Mouse (Mus musculus) cerebellum, postnatal 14 days (tissue): Measurements from ENCODE around the gene Cgnl1.
A peak's percentile ranks its signal among the peaks of the same experiment; 100 is the strongest.

Source experiments
- DNase-seq, 2 experiments: peaks; one replicate each; pipeline ENCODE4 v3.0.0; 2021; ENCODE audit warnings: mixed read lengths in 2 of 2

Cgnl1 gene

GRCm38 (mm10) chr9:71617363-71617762 is 154.0 kb downstream of the Cgnl1 start:
- peak; percentile 50 to 66 for DNase-seq

DNA sequence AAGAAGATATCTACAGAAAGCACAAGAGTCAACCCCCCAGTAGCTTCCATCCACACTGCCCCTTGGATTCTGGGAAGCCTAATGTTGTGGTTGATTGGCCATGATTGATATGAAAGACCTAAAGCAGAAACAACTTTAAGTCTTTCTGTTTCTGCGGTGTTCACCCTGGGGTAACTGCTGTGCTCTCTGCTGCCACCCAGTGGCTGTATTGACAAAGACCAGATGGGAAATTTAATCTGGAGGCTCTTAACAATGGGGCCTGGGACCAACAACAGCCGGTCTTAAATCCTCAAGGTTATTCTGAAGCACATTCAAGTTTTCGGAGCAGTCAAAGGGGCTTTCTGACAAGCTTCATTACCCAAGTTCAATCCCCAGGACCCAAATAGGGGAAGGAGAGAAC is 155.2 kb downstream of the Cgnl1 start:
- DNase-seq = peak; percentile 85 to 87

DNA sequence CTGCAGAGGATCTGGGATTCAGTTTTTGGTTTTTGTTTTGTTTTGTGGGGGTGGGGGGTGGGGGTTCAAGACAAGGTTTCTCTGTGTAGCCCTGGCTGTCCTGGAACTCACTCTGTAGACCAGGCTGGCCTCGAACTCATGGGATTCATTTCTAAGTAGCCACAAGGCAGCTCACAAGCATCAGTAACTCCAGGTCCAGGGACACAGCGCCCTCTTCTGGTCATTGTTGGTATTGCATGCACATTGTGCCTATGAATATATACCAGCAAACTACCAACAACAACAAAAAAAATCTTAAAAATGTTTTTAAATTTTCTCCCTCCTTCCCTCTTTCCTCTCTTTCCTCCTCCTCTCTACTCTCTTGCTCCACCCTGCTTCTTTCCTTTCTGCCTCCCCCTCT is 156.8 kb downstream of the Cgnl1 start:
- DNase-seq = peak; percentile 35 to 72

GRCm38 (mm10) chr9:71612981-71613380 is 158.4 kb downstream of the Cgnl1 start:
- DNase-seq = no peak

DNA sequence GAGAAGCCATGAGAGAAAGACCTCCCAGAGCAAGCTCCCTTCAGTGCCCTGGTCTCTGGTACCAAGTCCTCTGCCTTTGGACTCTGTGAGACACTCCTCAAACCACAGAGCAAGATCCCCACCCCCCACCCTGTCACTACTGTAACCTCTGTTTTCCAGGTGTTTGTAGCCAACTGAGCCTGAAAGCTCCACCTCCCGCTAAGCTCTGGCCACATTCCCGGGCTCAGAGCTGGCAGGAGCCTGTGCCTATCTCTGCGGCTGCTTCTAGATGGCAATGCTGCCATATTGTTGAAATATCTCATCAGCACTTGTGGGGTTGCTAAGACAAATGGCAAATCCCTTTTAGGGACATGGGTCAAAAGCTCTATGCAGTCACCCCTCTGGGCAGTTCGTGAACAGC is 159.5 kb downstream of the Cgnl1 start:
- no peak for DNase-seq

- DNase-seq = no peak
Observed at GRCm38 (mm10) chr9:71609010-71609409, 162.4 kb downstream of the Cgnl1 start.

DNA sequence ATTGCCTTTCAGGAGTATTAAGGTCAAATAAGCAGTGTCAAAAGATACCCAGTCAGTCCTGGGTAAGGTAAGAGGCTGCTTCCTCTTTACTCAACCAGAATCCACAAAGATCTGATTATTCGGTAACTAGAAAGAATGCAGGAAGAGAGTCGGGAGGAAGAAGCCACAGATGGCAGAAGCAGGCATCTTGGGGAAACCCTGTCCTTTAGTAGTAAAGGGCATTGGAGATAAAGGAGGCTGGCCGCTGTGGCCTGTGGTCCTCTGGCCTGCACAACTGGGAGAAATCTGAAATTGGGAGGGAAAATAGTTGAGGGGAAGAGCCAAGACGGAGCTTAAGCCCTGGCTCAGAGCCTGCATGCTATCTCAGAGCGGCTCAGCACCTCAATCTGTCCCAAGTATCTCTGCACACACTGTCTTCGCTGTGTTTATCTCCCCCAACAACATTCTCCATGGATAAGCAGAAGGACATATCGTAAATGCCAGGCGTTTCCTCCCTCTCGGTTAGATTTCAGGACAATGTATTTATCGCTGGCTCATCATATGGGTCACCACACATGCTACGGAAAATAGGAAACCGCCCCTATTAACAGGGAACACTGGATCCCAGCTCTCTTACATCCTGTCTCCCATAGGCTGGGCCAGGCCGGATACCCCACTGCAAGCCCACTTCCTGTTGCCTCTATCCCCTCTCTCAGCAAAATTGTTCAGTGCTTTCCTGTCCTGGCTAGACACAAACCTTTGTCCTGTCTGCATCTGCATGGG is 164.9 kb downstream of the Cgnl1 start:
- DNase-seq = no peak

DNA sequence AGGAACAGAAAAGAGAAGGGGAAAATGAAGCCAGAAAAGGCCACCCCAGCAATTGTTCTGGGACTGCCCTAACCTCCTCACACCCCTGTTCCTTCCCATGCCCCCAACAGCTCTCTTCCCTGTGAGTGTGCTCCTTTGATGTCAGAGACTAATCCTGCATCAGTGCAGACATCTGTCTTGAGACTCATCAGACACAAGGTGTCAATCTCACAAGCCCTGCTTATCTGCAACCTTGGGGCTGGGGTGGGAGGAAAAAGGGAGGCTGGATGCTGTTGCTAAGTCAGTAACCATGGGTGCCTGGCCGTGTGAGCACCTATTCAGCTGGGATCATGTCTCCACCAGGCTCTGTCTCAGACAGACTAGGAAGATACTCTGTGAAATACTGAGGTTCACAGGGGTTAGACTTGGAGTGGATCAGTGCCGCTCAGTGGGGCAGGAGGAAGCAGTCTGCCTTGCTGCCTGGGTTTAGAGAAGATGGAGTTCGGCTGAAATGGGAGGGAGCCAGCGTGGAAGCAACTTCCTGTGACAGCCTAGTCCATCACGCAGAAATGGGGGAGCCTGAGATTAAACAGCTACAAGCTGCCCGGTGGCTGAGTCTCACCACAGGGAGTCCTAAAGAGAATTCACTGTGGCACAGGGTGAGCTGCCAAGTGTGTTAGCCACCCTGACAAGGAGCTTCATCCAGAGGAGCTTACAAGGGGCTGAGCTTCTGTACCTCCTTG is 166.3 kb downstream of the Cgnl1 start:
- DNase-seq = peak in 1 of 2 experiments; percentile 15

GRCm38 (mm10) chr9:71599861-71600260 is 171.5 kb downstream of the Cgnl1 start:
- peak; percentile 43 to 54 for DNase-seq

DNA sequence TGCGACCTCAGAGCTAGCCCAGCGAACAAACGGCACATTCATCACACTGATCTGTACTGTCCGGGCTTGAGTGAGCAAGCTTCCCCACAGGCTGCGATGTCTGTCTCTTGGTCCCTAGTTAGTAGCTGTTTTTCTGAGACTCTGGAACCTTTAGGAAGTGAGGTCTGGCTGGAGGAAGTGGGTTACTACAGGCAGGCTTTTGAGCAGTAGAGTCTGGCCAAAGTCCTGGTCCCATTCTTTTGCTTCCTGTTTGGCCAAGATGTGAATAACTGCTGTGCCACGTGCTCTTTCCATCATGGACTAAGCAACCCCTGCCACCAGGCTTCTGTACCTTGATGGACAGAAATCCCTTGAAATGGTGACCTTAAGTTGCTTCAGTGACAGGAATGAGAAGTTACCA is 174.5 kb downstream of the Cgnl1 start:
- DNase-seq = no peak

DNA sequence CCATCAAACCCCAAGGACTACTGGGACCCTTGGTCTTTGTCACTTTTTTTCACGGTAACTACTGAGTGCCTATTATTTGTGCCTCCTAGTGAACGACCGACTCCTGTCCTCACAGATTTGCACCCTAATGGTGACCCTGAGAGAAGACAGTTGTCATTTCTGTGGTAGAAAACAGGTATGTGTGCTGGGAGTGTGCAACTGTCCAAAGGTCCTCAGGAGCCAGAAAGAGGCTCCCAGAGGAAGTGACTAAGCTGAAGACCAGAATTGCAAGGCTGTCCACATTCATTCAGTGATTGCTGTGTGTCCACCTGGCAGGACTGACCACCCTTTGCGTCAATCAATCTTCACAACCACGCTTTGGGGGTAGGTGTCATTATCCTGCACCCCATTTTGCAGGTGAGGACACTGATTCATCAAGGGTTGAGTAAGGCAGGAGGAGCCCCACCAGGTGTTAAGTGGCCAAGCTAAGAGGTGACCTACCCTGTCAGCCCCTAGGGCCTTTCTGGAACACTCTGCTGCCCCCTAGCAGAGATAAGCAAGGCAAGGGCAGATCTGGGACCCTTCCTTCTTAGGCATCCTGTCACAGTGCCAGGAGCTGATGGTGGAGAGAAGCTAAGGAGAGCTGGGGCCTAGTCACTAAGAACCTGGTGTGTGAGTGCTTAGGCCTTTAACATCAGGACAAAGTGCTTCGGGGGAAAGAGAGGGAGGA is 178.7 kb downstream of the Cgnl1 start:
- no peak for DNase-seq

DNA sequence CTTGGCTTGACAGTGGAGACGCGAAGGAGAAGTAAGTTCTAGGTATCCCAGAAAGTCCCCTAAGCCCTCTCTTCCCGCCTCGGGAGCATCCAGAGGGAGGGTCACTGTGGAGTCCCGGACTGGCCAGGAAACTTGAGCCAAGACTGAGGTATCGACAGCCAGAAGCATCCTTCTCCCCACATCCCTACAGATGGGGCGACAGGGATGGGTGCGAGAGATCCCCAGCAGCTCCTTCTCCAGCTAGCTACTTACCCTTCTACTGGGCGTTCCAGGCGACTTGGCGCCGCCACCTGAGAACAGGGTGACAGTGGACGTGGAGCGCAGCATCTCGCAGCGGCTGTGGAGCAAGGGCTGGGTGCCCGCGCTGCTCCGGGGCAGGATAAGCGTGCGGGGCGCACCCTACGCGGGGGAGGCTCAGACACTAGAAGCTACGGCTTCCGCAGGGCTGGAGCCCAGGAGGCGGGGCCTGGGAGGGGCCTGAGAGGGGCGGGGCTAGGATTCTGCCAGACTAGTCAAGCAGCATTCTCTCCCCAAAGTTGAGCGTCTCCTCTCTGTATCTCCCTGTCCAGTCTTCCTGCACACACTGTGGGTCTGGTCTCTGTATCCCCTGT is 179.4 kb downstream of the Cgnl1 start, which contains the start of gene Myzap:
Gene Myzap, minus strand, starts transcription at position 423 of the 611 bp plus-strand sequence.
- DNase-seq = peak; percentile 64 to 65

- DNase-seq = no peak
Observed at GRCm38 (mm10) chr9:71591106-71591505, 180.3 kb downstream of the Cgnl1 start.

GRCm38 (mm10) chr9:71589771-71590170 is 181.6 kb downstream of the Cgnl1 start:
- DNase-seq = no peak

DNA sequence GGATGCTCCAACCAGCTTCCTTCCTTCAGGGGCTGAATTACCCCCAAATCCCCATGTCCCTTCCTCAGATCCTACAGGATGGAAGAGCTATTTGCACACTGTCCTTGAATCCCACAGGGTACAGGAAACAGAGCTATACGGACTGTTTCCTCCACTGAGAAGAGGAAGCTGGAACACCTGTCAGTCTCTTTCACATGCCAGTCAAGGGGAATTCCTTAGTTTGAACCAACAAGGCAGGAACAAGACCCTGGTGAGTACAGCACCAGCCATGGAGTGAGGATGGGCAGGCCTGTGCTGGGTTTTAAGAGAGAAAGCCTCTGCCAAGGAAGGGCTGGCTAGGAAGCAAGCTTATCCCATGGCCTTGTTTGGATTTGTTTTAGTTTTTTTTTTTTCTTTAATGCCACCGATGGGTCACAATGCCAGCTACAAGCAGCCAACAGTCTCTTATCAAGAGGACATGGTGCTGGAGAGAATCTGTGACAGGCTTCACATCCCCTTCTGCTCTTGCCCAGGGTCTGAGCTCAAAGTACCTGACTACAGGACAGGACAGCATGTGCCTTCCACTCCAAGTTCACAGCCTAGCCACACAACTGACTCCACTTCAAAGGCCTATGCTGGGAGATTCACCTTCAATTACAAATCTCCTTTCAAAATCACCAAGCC is 182.3 kb downstream of the Cgnl1 start:
- no peak for DNase-seq

GRCm38 (mm10) chr9:71586408-71586807 is 185.0 kb downstream of the Cgnl1 start:
- DNase-seq = no peak

GRCm38 (mm10) chr9:71582771-71583170 is 188.6 kb downstream of the Cgnl1 start:
- DNase-seq = no peak

- DNase-seq = peak; percentile 9 to 25
Observed at GRCm38 (mm10) chr9:71578896-71579564, 192.4 kb downstream of the Cgnl1 start.
